Mouse (Mus musculus) cerebellum, adult 2 months (tissue): ENCODE data around the gene Tnfsf10.

Experiments
- CTCF ChIP-seq: fragments of 200-500 bp; IDR thresholded peaks from 2 replicates; pipeline ENCODE4 v1.5.1; 2011; ENCODE audit warnings: low read depth, mild to moderate bottlenecking, control low read depth, low read length, moderate library complexity, borderline replicate concordance; ENCODE audit not compliant: insufficient read depth
- POLR2A ChIP-seq: fragments of 200-500 bp; IDR thresholded peaks from 2 replicates; pipeline ENCODE4 v1.6.1; 2011; ENCODE audit warnings: low read length, control low read depth, borderline replicate concordance; ENCODE audit not compliant: insufficient read depth

- TF ChIP-seq CTCF (no peak), POLR2A (no peak)
Measured at GRCm38 (mm10) chr3:27283071-27283713, 33.6 kb upstream of the Tnfsf10 start.
